Mouse (Mus musculus) C2C12 (cell line): ENCODE measurements around the gene Homez. TPM values are rescaled to one million over a fixed set of nuclear protein-coding genes. Genes with fewer than 3 reads are reported as not detected.
A peak's percentile ranks its signal among the peaks of the same experiment; 100 is the strongest.

Experiments
- H3K27me3 ChIP-seq: one replicate; pipeline ENCODE4 v1.6.1; 2011; ENCODE audit not compliant: control insufficient read depth, insufficient read depth, insufficient read length
- H3K36me3 ChIP-seq: one replicate; pipeline ENCODE4 v1.6.1; 2011; ENCODE audit not compliant: control insufficient read depth, insufficient read depth
- H3K4me3 ChIP-seq: one replicate; pipeline ENCODE4 v1.5.1; 2011; ENCODE audit warnings: mild to moderate bottlenecking, control low read depth; ENCODE audit not compliant: poor library complexity, insufficient read depth, severe bottlenecking
- H3K79me2 ChIP-seq: one replicate; pipeline ENCODE4 v1.6.1; 2011; ENCODE audit not compliant: control insufficient read depth, insufficient read depth
- H3K79me3 ChIP-seq: one replicate; pipeline ENCODE4 v1.6.1; 2011; ENCODE audit warnings: low read depth, control low read depth
- H3ac ChIP-seq: one replicate; pipeline ENCODE3; 2011; ENCODE audit warnings: low read depth; ENCODE audit not compliant: control insufficient read depth, insufficient read length
- CEBPB ChIP-seq: IDR thresholded peaks from one replicate; pipeline ENCODE4 v1.6.1; 2011; ENCODE audit warnings: low read depth, mild to moderate bottlenecking, control low read depth, moderate library complexity
- CTCF ChIP-seq: IDR thresholded peaks from one replicate; pipeline ENCODE4 v1.5.1; 2011; ENCODE audit not compliant: control insufficient read depth, insufficient read depth, insufficient read length
- FOSL1 ChIP-seq: IDR thresholded peaks from one replicate; pipeline ENCODE4 v1.8.0; 2011; ENCODE audit warnings: mild to moderate bottlenecking, low read length; ENCODE audit not compliant: poor library complexity, insufficient read depth, severe bottlenecking
- MAX ChIP-seq: IDR thresholded peaks from one replicate; pipeline ENCODE4 v1.6.1; 2011; ENCODE audit warnings: mild to moderate bottlenecking, control low read depth
- MYOD1 ChIP-seq: IDR thresholded peaks from one replicate; pipeline ENCODE4 v1.6.1; 2011; ENCODE audit warnings: low read depth; ENCODE audit not compliant: control insufficient read depth, insufficient read length
- MYOG ChIP-seq: IDR thresholded peaks from one replicate; pipeline ENCODE4 v1.6.1; 2011; ENCODE audit not compliant: control insufficient read depth, insufficient read length; ENCODE audit errors: extremely low read depth
- USF1 ChIP-seq: IDR thresholded peaks from one replicate; pipeline ENCODE4 v1.6.1; 2011; ENCODE audit warnings: low read depth, mild to moderate bottlenecking, control low read depth, moderate library complexity
- polyA plus RNA-seq: library from polyadenylated mRNA; unstranded; fragments of >200 nt; fragmentation: generic; extraction: Trizol; gene quantifications from one replicate; pipeline ENCODE4 v1.2.1, GENCODE M21; 2012; ENCODE audit warnings: missing spikeins

Gene Homez
- polyA plus RNA-seq, 1 experiment: 1.3 TPM

GRCm38 (mm10) chr14:54876539-54877047 is 5.8 kb upstream of the Homez start:
- no peak for TF ChIP-seq FOSL1
- peak; percentile 62 for TF ChIP-seq MAX
- Histone ChIP-seq H3ac (peak overlapping the region; percentile 81), H3K36me3 (no peaks in the 10 kb centered on the region), H3K27me3 (no peaks in the 10 kb centered on the region), H3K79me3 (no peaks in the 10 kb centered on the region), H3K79me2 (no peaks in the 10 kb centered on the region), H3K4me3 (peak overlapping the region; percentile 48)

- Histone ChIP-seq H3ac (peak overlapping the region; percentile 81), H3K36me3 (no peaks in the 10 kb centered on the region), H3K79me3 (no peaks in the 10 kb centered on the region), H3K79me2 (no peaks in the 10 kb centered on the region), H3K27me3 (no peaks in the 10 kb centered on the region), H3K4me3 (peak overlapping the region; percentile 48)
- TF ChIP-seq USF1 (no peak), MAX (no peak), MYOG (no peak), CEBPB (no peak), CTCF (no peak), FOSL1 (no peak), MYOD1 (no peak)
These were observed 5.2 kb upstream of the Homez start for GRCm38 (mm10) chr14:54875844-54876538.

DNA sequence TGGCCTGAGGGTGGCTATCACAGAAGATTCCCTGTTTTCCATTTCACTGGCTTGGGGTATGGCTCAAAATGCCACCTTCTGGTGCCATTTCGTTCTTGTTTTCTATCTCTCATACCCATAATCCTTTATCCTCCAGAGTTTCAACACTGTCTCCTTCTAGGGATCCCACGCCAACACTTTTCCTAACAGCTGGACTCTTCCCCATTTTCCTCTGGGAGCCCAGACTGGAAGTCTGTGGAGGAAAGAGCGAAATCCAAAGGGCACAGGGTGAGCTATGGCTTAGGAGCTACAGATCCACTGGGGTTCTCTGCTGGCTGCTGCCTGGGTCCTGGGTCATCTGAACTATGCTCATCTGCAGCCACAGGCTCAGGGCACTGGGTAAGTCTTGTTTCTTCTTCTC is 3.4 kb upstream of the Homez start:
- Histone ChIP-seq H3K27me3 (no peaks in the 10 kb centered on the region), H3ac (no peak overlapping the region), H3K79me3 (no peaks in the 10 kb centered on the region), H3K4me3 (no peak overlapping the region), H3K36me3 (no peaks in the 10 kb centered on the region), H3K79me2 (no peaks in the 10 kb centered on the region)
- TF ChIP-seq MYOD1 (no peak), USF1 (no peak), FOSL1 (no peak), CTCF (no peak), MYOG (no peak), MAX (no peak), CEBPB (no peak)

DNA sequence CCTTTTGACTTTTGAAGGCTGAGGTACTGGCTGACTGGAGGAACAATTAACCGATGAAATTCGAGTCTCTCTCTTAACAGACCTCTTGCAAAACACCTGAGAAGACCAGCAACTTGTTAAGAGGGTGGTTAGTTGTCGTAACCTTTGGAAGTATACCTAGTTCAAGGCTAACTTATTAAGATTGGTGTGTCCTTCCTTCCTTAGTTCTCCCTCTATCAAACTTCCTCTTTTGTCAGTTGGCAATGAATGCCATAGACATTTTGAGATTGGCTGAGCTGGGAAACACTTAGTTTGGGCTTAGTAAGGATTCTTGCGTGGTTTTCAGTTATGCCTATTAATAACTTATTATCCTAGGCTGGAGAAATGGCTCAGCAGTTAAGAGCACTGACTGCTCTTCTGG is 2.7 kb downstream of the Homez start:
- H3ac ChIP-seq: no peak overlapping the region
- TF ChIP-seq FOSL1 (no peak), MYOD1 (no peak), CEBPB (no peak), USF1 (no peak), CTCF (no peak), MAX (no peak), MYOG (no peak)
- no peaks in the 10 kb centered on the region for H3K79me3 ChIP-seq
- H3K27me3 ChIP-seq: peaks cover 3% of the 10 kb centered on the region
- no peak overlapping the region for H3K4me3 ChIP-seq
- H3K79me2 ChIP-seq: no peaks in the 10 kb centered on the region
- no peaks in the 10 kb centered on the region for H3K36me3 ChIP-seq

GRCm38 (mm10) chr14:54866936-54867335 is 3.8 kb downstream of the Homez start:
- TF ChIP-seq MYOG (no peak), USF1 (no peak), MAX (no peak), CTCF (no peak)
- Histone ChIP-seq H3ac (no peak overlapping the region), H3K36me3 (no peaks in the 10 kb centered on the region), H3K79me2 (no peaks in the 10 kb centered on the region), H3K4me3 (no peak overlapping the region), H3K79me3 (no peaks in the 10 kb centered on the region), H3K27me3 (peaks cover 3% of the 10 kb centered on the region)

- no peaks in the 10 kb centered on the region for H3K79me2 ChIP-seq
- no peak overlapping the region for H3ac ChIP-seq
- TF ChIP-seq CTCF: no peak
- TF ChIP-seq MYOG: no peak
- TF ChIP-seq MYOD1: no peak
- TF ChIP-seq FOSL1: no peak
- no peak for TF ChIP-seq USF1
- no peak for TF ChIP-seq MAX
- no peak for TF ChIP-seq CEBPB
- H3K79me3 ChIP-seq: no peaks in the 10 kb centered on the region
- H3K36me3 ChIP-seq: no peaks in the 10 kb centered on the region
- H3K27me3 ChIP-seq: peaks cover 3% of the 10 kb centered on the region
- H3K4me3 ChIP-seq: no peak overlapping the region
These were observed 4.5 kb downstream of the Homez start for GRCm38 (mm10) chr14:54866268-54866667.
